In the genomic region with DNA sequence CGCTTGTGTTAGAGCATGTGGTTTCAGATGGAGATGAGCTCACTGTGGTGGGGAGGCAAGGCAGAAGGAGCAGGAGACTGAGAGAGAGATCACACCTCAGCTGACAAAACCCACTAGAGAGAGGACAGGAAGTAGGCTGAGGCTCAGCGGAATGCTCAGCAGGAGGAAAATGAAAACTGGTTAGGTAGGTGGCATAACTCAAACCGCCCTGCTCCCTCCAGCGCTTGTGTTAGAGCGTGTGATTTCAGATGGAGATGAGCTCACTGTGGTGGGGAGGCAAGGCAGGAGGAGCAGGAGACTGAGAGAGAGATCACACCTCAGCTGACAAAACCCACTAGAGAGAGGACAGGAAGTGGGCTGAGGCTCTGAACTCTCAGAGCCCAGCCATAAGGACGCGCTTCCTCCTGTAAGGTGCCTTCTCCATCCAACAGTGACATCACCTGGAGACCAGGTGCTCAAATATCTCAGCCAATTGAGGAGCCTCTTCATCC, we compare ENCODE assay signal across 8 mouse cellular contexts. TPM values are rescaled to one million over a fixed set of nuclear protein-coding genes. Genes with fewer than 3 reads are reported as not detected.
DNase-seq lines count a peak whose midpoint lies in the region; ATAC-seq and TF ChIP-seq lines count a peak whose summit lies in the region.
"Not testable (repeated sequence)": the region's sequence is repeated elsewhere in the genome, so short reads cannot be mapped to it uniquely, and the experiment has no call there.

No protein-coding gene starts in this region.

- not testable (repeated sequence) for TF ChIP-seq EP300 in CH12.LX (IDR thresholded peaks at IDR 0.05; ENCODE audit: low read length)

- not testable (repeated sequence) for TF ChIP-seq CTCF in CH12.LX (conservative IDR thresholded peaks at IDR 0.05 in 1 of 2, IDR thresholded peaks at IDR 0.05 in 1 of 2; ENCODE audit: low read depth in 2 of 2, low read length in 2 of 2); spleen, adult 2 months (IDR thresholded peaks at IDR 0.05; ENCODE audit: extremely low read depth, insufficient read depth, insufficient read length, insufficient replicate concordance)

- DNase-seq in 416B (ENCODE audit: low read depth), result peak; percentile 49
- peak; percentile 26 for DNase-seq in CH12.LX (ENCODE audit: extremely low read depth)
- peak; percentile 15 for DNase-seq in cerebellum, adult 9-11 months
- peak; percentile 41 to 58 for DNase-seq in left cerebral cortex, postnatal 36 days (ENCODE audit: low spot score in 2 of 2)
- peak; percentile 95 for DNase-seq in naive thymus-derived CD4-positive, alpha-beta T cell, adult 2 months (ENCODE audit: low read depth)
- peak; percentile 52 to 83 for DNase-seq in spleen, adult 2 months (ENCODE audit: low read depth in 1 of 2, low spot score in 2 of 2)
- DNase-seq in thymus, postnatal 0 days (ENCODE audit: low spot score), result peak; percentile 89

- H3K9ac ChIP-seq in CH12.LX (ENCODE audit: insufficient read depth, low read depth); heart, embryonic 16.5 days (ENCODE audit: low read length): not testable (repeated sequence)

- intact Hi-C loops in left cerebral cortex, postnatal 36 days (cut with DNase I), result not testable (repeated sequence)

- H3K4me3 ChIP-seq in CH12.LX (replicated peaks in 1 of 3; ENCODE audit: low read depth in 2 of 3, low read length in 2 of 3, poor library complexity in 1 of 3); heart, embryonic 16.5 days (ENCODE audit: low read length); spleen, adult 2 months (ENCODE audit: extremely low read depth, insufficient read depth, insufficient read length): not testable (repeated sequence)

- dilution Hi-C loops in CH12.LX (cut with MboI; ENCODE audit: extremely low pct_ligation_motif_present, extremely low pct_unique_long_range_greater_than_20kb, low sequenced_read_pairs), result not testable (repeated sequence)

- TF ChIP-seq RAD21 in CH12.LX (IDR thresholded peaks at IDR 0.05; ENCODE audit: low read depth, low read length), result not testable (repeated sequence)

- not testable (repeated sequence) for H3K27me3 ChIP-seq in CH12.LX (replicated peaks); spleen, adult 2 months (ENCODE audit: control insufficient read depth, insufficient read depth, low read length)
- H3K27me3 ChIP-seq in heart, embryonic 16.5 days (ENCODE audit: control insufficient read depth, insufficient read depth, low read length), result peaks cover 32% of the 10 kb centered on the region

- not testable (repeated sequence) for H3K4me2 ChIP-seq in CH12.LX (ENCODE audit: insufficient read depth, low read depth, poor library complexity, severe bottlenecking); heart, embryonic 16.5 days (ENCODE audit: low read depth, low read length)

- H3K79me2 ChIP-seq in CH12.LX (replicated peaks; ENCODE audit: control insufficient read depth, extremely low read depth, insufficient read depth, poor library complexity, severe bottlenecking), result not testable (repeated sequence)

- peaks cover 23% of the 10 kb centered on the region for H3K9me3 ChIP-seq in CH12.LX (replicated peaks; ENCODE audit: low read length)
- H3K9me3 ChIP-seq in heart, embryonic 16.5 days (replicated peaks; ENCODE audit: control insufficient read depth, low read length), result not testable (repeated sequence)

- TF ChIP-seq POLR2A in CH12.LX (IDR thresholded peaks at IDR 0.05; ENCODE audit: low read depth, low read length); spleen, adult 2 months (IDR thresholded peaks at IDR 0.05; ENCODE audit: low read depth, low read length): not testable (repeated sequence)

- H3K36me3 ChIP-seq in CH12.LX (replicated peaks in 1 of 2; ENCODE audit: control insufficient read depth in 1 of 2, insufficient read depth in 1 of 2, low read length in 1 of 2); heart, embryonic 16.5 days (ENCODE audit: control insufficient read depth, insufficient read depth); spleen, adult 2 months (ENCODE audit: control insufficient read depth, insufficient read depth, low read length): not testable (repeated sequence)

- 40% methylated on average over 7 of the region's 7 CpGs for WGBS in heart, embryonic 16.5 days
- 8% methylated on average over 7 of the region's 7 CpGs for WGBS in spleen, adult 2 months

- in situ Hi-C loops in CH12.LX (cut with MboI; ENCODE audit: low pct_ligation_motif_present, low pct_unique_long_range_greater_than_20kb, low sequenced_read_pairs), result not testable (repeated sequence)

- H3K4me1 ChIP-seq in CH12.LX (ENCODE audit: control insufficient read depth in 1 of 2, insufficient read depth in 2 of 2), result peaks cover 10 to 15% of the 10 kb centered on the region in 2 experiments
- H3K4me1 ChIP-seq in heart, embryonic 16.5 days (ENCODE audit: control insufficient read depth, insufficient read depth, low read length), result peaks cover 12% of the 10 kb centered on the region
- not testable (repeated sequence) for H3K4me1 ChIP-seq in spleen, adult 2 months (ENCODE audit: control insufficient read depth, insufficient read depth, insufficient read length)

- ATAC-seq in heart, embryonic 16.5 days (replicated peaks; ENCODE audit: extremely low read depth, insufficient read depth, low FRiP score), result peak; percentile 31; the same call in 1 of the 2 replicates

- not testable (repeated sequence) for H3K27ac ChIP-seq in CH12.LX (ENCODE audit: insufficient read depth, low read depth); heart, embryonic 16.5 days (ENCODE audit: low read length)
- peak overlapping the region; percentile 72 for H3K27ac ChIP-seq in spleen, adult 2 months (ENCODE audit: insufficient read depth, low read length)

TF ChIP-seq in CH12.LX, 34 proteins besides CTCF, POLR2A, EP300 and RAD21:
- 0 out of 2 replicates have a peak, but pooled peaks have one; percentile 4 for TF ChIP-seq BHLHE40 (IDR thresholded peaks at IDR 0.05; ENCODE audit: low read depth, low read length)

RNA-seq across cellular contexts. Expression of a gene that starts 2.2 kb away (rescaled TPM):
- total RNA-seq in CH12.LX (2012; rRNA removed) (15.5 and 17.5 TPM in 2 replicates), CH12.LX (2014; rRNA removed) (0.74 and 0.98 TPM in 2 replicates)
- 1.9 and 2.3 TPM in 2 replicates for polyA plus RNA-seq in CH12.LX (2012; ENCODE audit: insufficient read length, low read depth)
- polyA plus RNA-seq in heart, embryonic 16.5 days (2015; fragmentation: Nextera tagmentation; extraction: Ambion mirVana), result 3.4 and 6.5 TPM in 2 replicates
- total RNA-seq in left cerebral cortex, postnatal 36 days (2021), result 100 to 1,000 TPM; 116 to 122 TPM
- 284 and 346 TPM in 2 replicates for polyA plus RNA-seq in spleen, adult 2 months (2012; rRNA removed)
- 39.2 and 48.6 TPM in 2 replicates for polyA plus RNA-seq in thymus, postnatal 0 days (2015; fragmentation: Nextera tagmentation; extraction: Ambion mirVana)

RNA-seq across cellular contexts. Expression of a gene that starts 17.6 kb away (rescaled TPM):
- total RNA-seq in CH12.LX (2012; rRNA removed), result 1.2 and 1.7 TPM in 2 replicates
- total RNA-seq in CH12.LX (2014; rRNA removed), result 0.05 TPM in 2 replicates
- 0.16 and 0.44 TPM in 2 replicates for polyA plus RNA-seq in CH12.LX (2012; ENCODE audit: insufficient read length, low read depth)
- 16.2 and 17.6 TPM in 2 replicates for polyA plus RNA-seq in heart, embryonic 16.5 days (2015; fragmentation: Nextera tagmentation; extraction: Ambion mirVana)
- total RNA-seq in left cerebral cortex, postnatal 36 days (2021), result 1 to 10 TPM; 1.8 to 4.4 TPM
- polyA plus RNA-seq in spleen, adult 2 months (2012; rRNA removed), result 0.94 and 1.1 TPM in 2 replicates
- 1.6 and 2.6 TPM in 2 replicates for polyA plus RNA-seq in thymus, postnatal 0 days (2015; fragmentation: Nextera tagmentation; extraction: Ambion mirVana)

RNA-seq across cellular contexts. Expression of a gene that starts 27.1 kb away (rescaled TPM):
- total RNA-seq in CH12.LX (2012; rRNA removed) (8.6 and 8.7 TPM in 2 replicates), CH12.LX (2014; rRNA removed) (3.3 and 4.0 TPM in 2 replicates)
- 8.3 and 11.1 TPM in 2 replicates for polyA plus RNA-seq in CH12.LX (2012; ENCODE audit: insufficient read length, low read depth)
- 26.0 and 27.0 TPM in 2 replicates for polyA plus RNA-seq in heart, embryonic 16.5 days (2015; fragmentation: Nextera tagmentation; extraction: Ambion mirVana)
- total RNA-seq in left cerebral cortex, postnatal 36 days (2021), result 100 to 1,000 TPM; 173 to 176 TPM
- polyA plus RNA-seq in spleen, adult 2 months (2012; rRNA removed), result 8.5 and 9.2 TPM in 2 replicates
- 3.7 and 4.5 TPM in 2 replicates for polyA plus RNA-seq in thymus, postnatal 0 days (2015; fragmentation: Nextera tagmentation; extraction: Ambion mirVana)

RNA-seq across cellular contexts. Expression of a gene that starts 32.7 kb away (rescaled TPM):
- total RNA-seq in CH12.LX (2012; rRNA removed) (26.9 and 27.6 TPM in 2 replicates), CH12.LX (2014; rRNA removed) (18.9 and 19.2 TPM in 2 replicates)
- polyA plus RNA-seq in CH12.LX (2012; ENCODE audit: insufficient read length, low read depth), result 51.2 and 54.4 TPM in 2 replicates
- 69.9 and 72.5 TPM in 2 replicates for polyA plus RNA-seq in heart, embryonic 16.5 days (2015; fragmentation: Nextera tagmentation; extraction: Ambion mirVana)
- total RNA-seq in left cerebral cortex, postnatal 36 days (2021), result 100 to 1,000 TPM; 195 to 221 TPM
- 67.9 and 83.7 TPM in 2 replicates for polyA plus RNA-seq in spleen, adult 2 months (2012; rRNA removed)
- 42.7 and 47.3 TPM in 2 replicates for polyA plus RNA-seq in thymus, postnatal 0 days (2015; fragmentation: Nextera tagmentation; extraction: Ambion mirVana)

RNA-seq across cellular contexts. Expression of a gene that starts 41.9 kb away (rescaled TPM):
- total RNA-seq in CH12.LX (2012; rRNA removed), result 81.1 and 82.7 TPM in 2 replicates
- total RNA-seq in CH12.LX (2014; rRNA removed), result 41.0 and 42.8 TPM in 2 replicates
- 61.9 and 78.2 TPM in 2 replicates for polyA plus RNA-seq in CH12.LX (2012; ENCODE audit: insufficient read length, low read depth)
- polyA plus RNA-seq in heart, embryonic 16.5 days (2015; fragmentation: Nextera tagmentation; extraction: Ambion mirVana), result 55.9 and 57.5 TPM in 2 replicates
- 100 to 1,000 TPM; 118 to 119 TPM for total RNA-seq in left cerebral cortex, postnatal 36 days (2021)
- polyA plus RNA-seq in spleen, adult 2 months (2012; rRNA removed), result 48.7 and 57.4 TPM in 2 replicates
- polyA plus RNA-seq in thymus, postnatal 0 days (2015; fragmentation: Nextera tagmentation; extraction: Ambion mirVana), result 90.9 and 95.4 TPM in 2 replicates

Comparison
In these comparisons a context has a peak if more than half of its experiments do, and no peak if none do; other contexts are left out.
1. DNase-seq: peak in every context shown above with its lines; median percentile 95 in naive thymus-derived CD4-positive, alpha-beta T cell, adult 2 months; 89 in thymus, postnatal 0 days; 68 in spleen, adult 2 months; 50 in left cerebral cortex, postnatal 36 days; 49 in 416B; 26 in CH12.LX; 15 in cerebellum, adult 9-11 months.